Mouse (Mus musculus) natural killer cell, adult 2 months (primary cell): ENCODE results near the gene Cux2.

Experiments
- DNase-seq, 2 experiments: peaks; one replicate each; pipeline ENCODE4 v3.0.0; 2022; ENCODE audit warnings: low spot score in 2 of 2

Cux2 gene

DNA sequence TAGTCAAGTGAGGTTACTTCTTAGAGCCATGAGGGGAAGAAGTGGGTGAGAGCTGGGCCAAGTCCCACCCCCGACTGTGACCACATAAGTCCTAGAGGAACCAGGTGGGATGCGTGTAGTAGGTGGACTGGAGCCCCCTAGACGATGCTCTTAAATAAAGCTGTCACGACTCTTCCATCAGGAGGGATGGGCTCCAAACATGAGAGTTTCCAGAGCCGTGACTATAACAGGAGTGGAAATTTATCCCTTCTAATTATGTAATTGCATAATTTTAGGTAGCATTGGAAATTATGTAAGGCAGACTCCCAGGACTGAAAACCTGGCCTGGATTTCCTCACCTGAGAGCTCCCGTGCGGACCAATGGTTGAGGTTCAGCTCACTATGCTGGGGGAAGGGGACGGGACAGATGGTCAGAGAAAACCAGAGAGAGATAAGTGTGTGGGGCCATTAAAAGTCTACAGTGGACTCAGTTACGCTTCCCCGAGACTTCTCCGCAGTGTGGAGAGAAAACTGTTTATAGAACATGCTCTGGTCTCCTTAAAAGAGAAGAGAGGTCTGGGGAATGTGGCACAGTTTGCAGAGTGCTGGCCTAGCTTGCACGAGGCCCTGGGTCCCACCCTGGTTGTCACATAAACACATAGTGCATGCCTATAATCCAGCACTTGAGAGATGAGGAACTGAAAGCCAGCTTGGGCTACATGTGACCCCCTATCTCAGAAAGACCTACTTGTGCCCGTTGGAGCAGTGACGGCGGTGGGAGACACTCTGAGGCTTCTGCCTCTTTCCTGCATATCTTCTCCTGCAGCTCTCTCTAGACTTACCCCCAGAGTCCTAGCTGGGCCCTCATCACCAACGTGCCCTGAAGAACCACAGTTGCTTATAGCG, 126.7 kb downstream of the Cux2 start:
- DNase-seq: no peak

GRCm38 (mm10) chr5:121919216-121919615, 130.7 kb downstream of the Cux2 start:
- DNase-seq: no peak

- DNase-seq: no peak
Observed at GRCm38 (mm10) chr5:121916813-121917212, 133.1 kb downstream of the Cux2 start.

DNA sequence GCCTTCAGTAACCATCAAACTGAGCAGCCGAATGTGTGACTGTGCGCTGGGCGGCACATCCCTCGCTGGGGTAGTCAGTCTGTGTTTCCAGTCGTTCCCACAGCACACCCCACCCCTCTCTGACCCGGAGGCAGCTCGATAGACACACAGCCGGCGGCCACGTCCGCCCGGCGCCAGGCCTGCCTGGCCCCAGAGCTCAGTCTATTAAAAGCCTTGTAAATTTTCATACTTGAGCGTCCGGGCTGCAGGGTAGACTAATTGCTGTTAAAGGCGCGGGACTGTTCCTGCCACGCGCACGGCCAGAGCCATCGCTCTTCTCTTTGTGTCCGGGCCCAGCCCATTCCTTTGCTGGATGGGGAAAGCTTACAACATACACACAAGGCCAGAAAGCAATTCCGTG, 135.9 kb downstream of the Cux2 start:
- no peak for DNase-seq

DNA sequence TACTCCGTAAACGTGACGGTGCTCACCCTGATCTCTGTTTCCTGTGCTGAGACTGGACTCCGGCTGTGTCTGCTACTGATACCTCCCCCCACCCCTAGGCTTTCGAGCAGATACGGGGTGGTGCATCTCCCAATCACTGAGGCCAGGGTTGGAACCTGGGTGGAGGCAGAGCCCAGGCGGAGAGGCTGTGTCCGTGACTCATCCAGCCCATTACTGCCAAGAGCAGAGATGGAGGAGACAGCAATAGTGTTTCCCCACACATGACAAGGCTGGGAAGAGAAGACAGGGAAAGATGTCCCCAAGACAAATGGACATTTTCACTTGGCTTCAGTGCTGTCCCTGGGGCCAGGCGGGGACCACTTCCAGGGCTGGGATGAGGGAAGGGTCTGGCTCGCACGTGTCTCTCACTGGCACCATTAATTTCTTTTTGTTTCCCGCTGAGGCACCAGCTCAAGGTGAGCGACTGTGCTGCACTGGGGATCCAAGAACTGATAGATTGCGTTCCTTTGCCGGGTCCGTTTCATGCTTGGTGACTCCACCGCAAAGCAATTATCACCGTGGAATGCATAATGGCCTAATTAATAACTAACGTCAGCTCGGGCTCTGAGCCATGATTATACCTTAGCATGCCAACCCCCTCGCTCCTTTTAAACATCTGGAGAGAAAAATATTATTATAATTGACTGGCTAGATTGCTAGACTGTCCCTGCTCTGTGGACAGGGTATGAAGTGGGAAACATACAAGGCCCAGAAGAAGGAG, 140.5 kb downstream of the Cux2 start:
- DNase-seq: no peak

- DNase-seq: no peak
Observed at GRCm38 (mm10) chr5:121905671-121906070, 144.2 kb downstream of the Cux2 start.

DNA sequence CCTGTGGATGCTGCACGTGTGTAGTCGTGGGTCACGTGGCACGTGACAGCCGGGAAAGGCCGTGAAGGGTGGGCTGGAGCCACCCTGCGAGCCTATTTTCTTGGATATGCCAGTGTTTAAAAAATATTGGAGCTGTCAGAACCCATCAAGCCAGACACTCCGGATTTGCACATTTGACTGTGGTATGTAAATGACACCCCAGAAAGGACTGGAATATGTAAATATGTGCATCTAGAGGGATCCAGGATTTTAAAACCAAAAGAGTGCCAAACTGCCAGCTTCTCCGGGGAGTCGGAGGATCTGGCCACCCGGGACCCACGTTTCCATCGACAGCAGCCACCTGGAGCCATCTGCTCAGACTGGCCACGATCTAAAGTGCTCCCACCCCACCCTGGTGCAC, 145.1 kb downstream of the Cux2 start:
- no peak for DNase-seq

GRCm38 (mm10) chr5:121902809-121903745, 146.8 kb downstream of the Cux2 start:
- DNase-seq: no peak

- no peak for DNase-seq
Observed at GRCm38 (mm10) chr5:121895117-121895756, 154.7 kb downstream of the Cux2 start.

GRCm38 (mm10) chr5:121894647-121895046, 155.3 kb downstream of the Cux2 start:
- DNase-seq: no peak

DNA sequence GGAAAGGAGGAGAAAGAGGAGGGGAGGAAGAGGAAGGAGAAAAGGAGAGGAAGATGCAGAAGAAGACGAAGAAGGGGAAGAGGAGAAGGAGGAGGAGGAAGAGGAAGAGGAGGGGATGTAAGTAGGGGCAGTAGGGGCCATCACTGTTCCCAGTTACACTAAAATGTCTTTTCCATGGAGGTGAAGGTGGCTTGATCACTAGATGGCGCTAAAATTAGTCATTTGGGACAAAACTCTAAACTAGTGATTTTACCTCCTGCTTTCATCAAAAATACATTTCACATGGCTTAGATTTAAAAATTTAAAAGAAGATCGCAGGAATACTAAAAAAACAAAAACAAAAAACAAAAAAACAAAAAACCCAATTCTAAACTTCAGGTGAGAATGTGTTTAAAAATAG, 156.3 kb downstream of the Cux2 start:
- no peak for DNase-seq

GRCm38 (mm10) chr5:121892281-121892680, 157.6 kb downstream of the Cux2 start:
- no peak for DNase-seq

- no peak for DNase-seq
Observed at GRCm38 (mm10) chr5:121890925-121891324, 159.0 kb downstream of the Cux2 start.

- no peak for DNase-seq
Observed at GRCm38 (mm10) chr5:121889819-121890362, 160.0 kb downstream of the Cux2 start.

GRCm38 (mm10) chr5:121889375-121889774, 160.5 kb downstream of the Cux2 start:
- DNase-seq: no peak

GRCm38 (mm10) chr5:121883356-121883755, 166.5 kb downstream of the Cux2 start:
- DNase-seq: no peak

DNA sequence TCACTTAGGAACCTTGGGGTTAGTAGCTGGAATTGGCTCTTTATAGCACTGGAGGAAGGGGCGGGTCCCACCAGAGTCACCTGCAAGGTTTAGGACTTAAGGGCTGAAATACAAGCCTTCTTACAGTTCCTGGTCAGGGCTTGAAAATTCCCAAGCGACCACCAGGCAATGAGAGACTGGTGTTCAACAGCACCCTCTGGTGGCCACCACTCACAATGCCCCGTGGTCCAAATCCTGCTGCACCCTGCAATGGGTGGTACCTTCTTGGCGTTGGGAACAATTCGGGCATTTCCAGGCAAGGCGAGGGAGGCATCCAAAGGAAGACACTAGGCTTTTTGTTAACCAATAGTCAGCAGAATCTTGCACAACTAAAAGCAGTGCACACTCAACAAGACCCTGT, 170.7 kb downstream of the Cux2 start:
- peak; percentile 9 to 39 for DNase-seq

DNA sequence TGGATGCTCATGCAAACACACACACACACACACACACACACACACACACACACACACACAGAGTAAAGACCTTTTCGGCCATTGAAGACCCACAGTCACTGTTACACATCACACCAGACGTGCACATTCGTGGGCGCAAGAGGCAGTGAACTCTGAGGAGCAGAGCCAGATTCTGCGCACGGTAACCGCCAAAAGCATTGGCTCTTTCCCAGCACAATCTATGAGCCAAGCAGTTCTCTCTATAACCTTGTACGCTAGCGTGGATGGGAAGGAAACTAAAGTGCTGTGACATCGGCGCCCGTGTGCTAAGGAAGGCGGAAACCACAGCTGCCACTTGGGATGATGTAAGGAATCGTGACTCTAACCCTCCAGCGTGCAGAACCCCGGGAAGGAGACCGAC, 171.2 kb downstream of the Cux2 start:
- DNase-seq: no peak

- DNase-seq: no peak
Observed at GRCm38 (mm10) chr5:121876901-121877300, 173.0 kb downstream of the Cux2 start.

DNA sequence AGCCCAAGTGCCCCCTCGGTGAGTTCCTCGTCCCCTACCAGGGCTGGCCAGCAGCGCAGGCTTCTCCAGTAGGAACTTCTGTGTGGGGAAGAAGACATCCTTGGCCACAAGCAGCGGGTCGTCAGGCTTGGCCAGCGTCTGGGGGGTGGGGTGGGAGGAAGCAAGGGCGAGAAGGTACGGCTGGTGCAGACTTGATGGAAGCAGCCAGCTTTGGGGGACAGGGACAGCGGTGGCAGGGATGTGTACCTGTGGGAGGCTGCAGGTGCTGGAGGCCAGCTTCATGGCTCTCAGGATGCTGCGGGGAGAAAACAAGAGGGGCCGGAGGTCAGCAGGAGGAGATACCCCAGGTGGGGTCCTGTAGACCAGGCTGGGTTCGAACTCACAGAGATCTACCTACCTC, 174.9 kb downstream of the Cux2 start:
- no peak for DNase-seq

DNA sequence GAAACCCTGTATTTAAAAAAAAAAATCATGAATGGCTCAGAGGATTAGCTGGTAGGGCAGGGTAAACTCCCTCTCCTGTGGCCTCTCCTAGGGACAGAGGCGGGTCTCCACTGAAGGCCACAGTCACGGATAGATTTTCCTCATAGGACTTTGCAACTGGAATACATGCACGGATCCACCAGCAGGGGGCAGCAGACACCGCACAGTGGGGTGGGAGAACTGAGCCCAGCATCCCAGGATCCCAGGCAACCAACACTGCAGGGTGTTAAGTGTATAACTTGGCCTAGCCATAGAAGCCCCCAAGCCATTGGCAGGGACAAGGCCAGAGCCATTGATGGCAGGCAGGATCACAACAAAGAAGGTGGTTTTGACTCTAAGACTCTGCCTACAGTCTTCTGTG, 177.7 kb downstream of the Cux2 start:
- peak in 1 of 2 experiments; percentile 47 for DNase-seq
